Mouse (Mus musculus) CH12.LX (cell line): ENCODE measurements around the gene Bves. TPM values are rescaled to one million over a fixed set of nuclear protein-coding genes. Genes with fewer than 3 reads are reported as not detected.

Experiments
- polyA plus RNA-seq: library from polyadenylated mRNA; unstranded; fragments of >175 nt; gene quantifications from 2 replicates; pipeline ENCODE4 v1.2.1, GENCODE M21; 2012; ENCODE audit warnings: low read depth; ENCODE audit not compliant: insufficient read length
- total RNA-seq, 2 experiments: library from RNA; depleted of rRNA; stranded (reverse); fragments of 300-350 nt in 1 of 2; fragments of >200 nt in 1 of 2; gene quantifications; 2 replicates each; pipeline ENCODE4 v1.2.3; 2012 to 2014

The Bves gene
- total and polyA plus RNA-seq, 3 experiments, result not detected

Other genes starting within 250 kb of the Bves start
- 0.04 TPM in 1 of 2 replicates, not detected in the other for gene Popdc3, start 157.7 kb upstream of the Bves start, total RNA-seq (2012; rRNA removed)
- 0.24 and 0.32 TPM in 2 replicates for gene Popdc3, start 157.7 kb upstream of the Bves start, total RNA-seq (2014; rRNA removed)
- 0.18 and 0.24 TPM in 2 replicates for gene Popdc3, start 157.7 kb upstream of the Bves start, polyA plus RNA-seq
- 11.6 and 11.8 TPM in 2 replicates for gene Lin28b, start 150.6 kb downstream of the Bves start, total RNA-seq (2012; rRNA removed)
- 14.1 and 14.9 TPM in 2 replicates for gene Lin28b, start 150.6 kb downstream of the Bves start, total RNA-seq (2014; rRNA removed)
- gene Lin28b, start 150.6 kb downstream of the Bves start, polyA plus RNA-seq, result 9.5 and 10.0 TPM in 2 replicates
- gene Hace1, start 242.1 kb downstream of the Bves start, total RNA-seq (2012; rRNA removed), result 8.6 and 11.4 TPM in 2 replicates
- gene Hace1, start 242.1 kb downstream of the Bves start, total RNA-seq (2014; rRNA removed), result 20.9 and 21.1 TPM in 2 replicates
- 6.8 and 10.9 TPM in 2 replicates for gene Hace1, start 242.1 kb downstream of the Bves start, polyA plus RNA-seq